ENCODE assay signal across 8 mouse cellular contexts in genomic region chr11:97309451-97309836, GRCm38 (mm10). TPM values are rescaled to one million over a fixed set of nuclear protein-coding genes. Genes with fewer than 3 reads are reported as not detected.
DNase-seq lines count a peak whose midpoint lies in the region; ATAC-seq and TF ChIP-seq lines count a peak whose summit lies in the region.

No protein-coding gene starts in this region.

- TF ChIP-seq POLR2A in bone marrow macrophage, adult 2 months (IDR thresholded peaks at IDR 0.05; ENCODE audit: borderline replicate concordance, low read depth, low read length), result no peak
- TF ChIP-seq POLR2A in small intestine, adult 2 months (IDR thresholded peaks at IDR 0.05; ENCODE audit: low read depth, low read length), result peak; percentile 29; the same call in 1 of the 2 replicates

- no peak for ATAC-seq in forebrain, embryonic 13.5 days

- H3K9ac ChIP-seq in forebrain, embryonic 13.5 days, result peak overlapping the region; percentile 66

- peak overlapping the region; percentile 77 for H3K4me2 ChIP-seq in forebrain, embryonic 13.5 days

- peaks cover 12% of the 10 kb centered on the region for H3K4me1 ChIP-seq in bone marrow macrophage, adult 2 months (ENCODE audit: control insufficient read depth, insufficient read depth, low read length)
- peaks cover 26% of the 10 kb centered on the region for H3K4me1 ChIP-seq in forebrain, embryonic 13.5 days
- H3K4me1 ChIP-seq in small intestine, adult 2 months (ENCODE audit: control insufficient read depth, insufficient read depth, insufficient read length, low read length), result peaks cover under 1% of the 10 kb centered on the region; the same call in 1 of the 2 replicates

- H3K27ac ChIP-seq in bone marrow macrophage, adult 2 months (ENCODE audit: insufficient read depth, low read depth, low read length), result peak overlapping the region; percentile 98
- H3K27ac ChIP-seq in forebrain, embryonic 13.5 days, result no peak overlapping the region
- H3K27ac ChIP-seq in layer of hippocampus, adult 2 months, result peak overlapping the region; percentile 85
- peak overlapping the region; percentile 83 for H3K27ac ChIP-seq in small intestine, adult 2 months (ENCODE audit: insufficient read depth, low read depth, low read length)

- peak overlapping the region; percentile 71 for H3K4me3 ChIP-seq in bone marrow macrophage, adult 2 months (ENCODE audit: insufficient read depth, low read length)
- H3K4me3 ChIP-seq in forebrain, embryonic 13.5 days, result peak overlapping the region; percentile 43
- H3K4me3 ChIP-seq in layer of hippocampus, adult 2 months, result peak overlapping the region; percentile 57
- H3K4me3 ChIP-seq in small intestine, adult 2 months (ENCODE audit: low read depth, low read length), result peak overlapping the region; percentile 51

- WGBS in forebrain, embryonic 13.5 days, result 4% methylated on average over 9 of the region's 9 CpGs
- WGBS in small intestine, adult 2 months, result 1% methylated on average over 9 of the region's 9 CpGs

- peak; percentile 58 for DNase-seq in layer of hippocampus, adult 11-12 months (ENCODE audit: low spot score)
- no peak for DNase-seq in layer of hippocampus, adult 9-10 months (ENCODE audit: low spot score)
- DNase-seq in heart, postnatal 4 days, result peak; percentile 83
- DNase-seq in layer of hippocampus, adult 2 months (ENCODE audit: low spot score in 2 of 2), result peak; percentile 30 to 41
- peak; percentile 91 for DNase-seq in lung, postnatal 36 days

- H3K27me3 ChIP-seq in forebrain, embryonic 13.5 days, result no peaks in the 10 kb centered on the region
- H3K27me3 ChIP-seq in small intestine, adult 2 months (ENCODE audit: control insufficient read depth, insufficient read depth, low read length), result no peaks in the 10 kb centered on the region

- H3K36me3 ChIP-seq in forebrain, embryonic 13.5 days (ENCODE audit: poor library complexity, severe bottlenecking), result no peaks in the 10 kb centered on the region
- H3K36me3 ChIP-seq in small intestine, adult 2 months (ENCODE audit: control insufficient read depth, insufficient read depth, low read length), result no peaks in the 10 kb centered on the region

- no peaks in the 10 kb centered on the region for H3K9me3 ChIP-seq in forebrain, embryonic 13.5 days (replicated peaks)

- no peak for TF ChIP-seq CTCF in bone marrow macrophage, adult 2 months (IDR thresholded peaks at IDR 0.05; ENCODE audit: low read depth, low read length)
- TF ChIP-seq CTCF in layer of hippocampus, adult 2 months (conservative IDR thresholded peaks at IDR 0.05), result no peak
- TF ChIP-seq CTCF in small intestine, adult 2 months (IDR thresholded peaks at IDR 0.05; ENCODE audit: extremely low read depth, insufficient read length, insufficient replicate concordance, low read depth, low read length), result no peak

RNA-seq across cellular contexts. Expression of gene Mrpl45, which starts 6.1 kb away (rescaled TPM):
- polyA plus RNA-seq in bone marrow macrophage, adult 2 months (2012; ENCODE audit: insufficient read depth, insufficient read length, missing spikeins), result 33.0 and 37.6 TPM in 2 replicates
- polyA plus RNA-seq in forebrain, embryonic 13.5 days (2015; fragmentation: Nextera tagmentation; extraction: Ambion mirVana), result 47.4 and 49.1 TPM in 2 replicates
- total RNA-seq in heart, postnatal 4 days (2021), result 10 to 100 TPM; 45.1 to 47.3 TPM
- 10 to 100 TPM; 24.9 to 30.3 TPM for total RNA-seq in layer of hippocampus, adult 2 months (2021)
- polyA plus RNA-seq in small intestine, adult 2 months (2012; rRNA removed), result 4.9 and 8.6 TPM in 2 replicates

RNA-seq across cellular contexts. Expression of gene Npepps, which starts 29.0 kb away (rescaled TPM):
- 102 and 112 TPM in 2 replicates for polyA plus RNA-seq in bone marrow macrophage, adult 2 months (2012; ENCODE audit: insufficient read depth, insufficient read length, missing spikeins)
- 131 and 140 TPM in 2 replicates for polyA plus RNA-seq in forebrain, embryonic 13.5 days (2015; fragmentation: Nextera tagmentation; extraction: Ambion mirVana)
- 10 to 100 TPM; 85.9 to 97.2 TPM for total RNA-seq in heart, postnatal 4 days (2021)
- 100 to 1,000 TPM; 142 to 151 TPM for total RNA-seq in layer of hippocampus, adult 2 months (2021)
- 16.2 and 27.3 TPM in 2 replicates for polyA plus RNA-seq in small intestine, adult 2 months (2012; rRNA removed)

RNA-seq across cellular contexts. Expression of gene Gpr179, which starts 42.4 kb away (rescaled TPM):
- polyA plus RNA-seq in bone marrow macrophage, adult 2 months (2012; ENCODE audit: insufficient read depth, insufficient read length, missing spikeins), result 0.12 TPM in 1 of 2 replicates, not detected in the other
- polyA plus RNA-seq in forebrain, embryonic 13.5 days (2015; fragmentation: Nextera tagmentation; extraction: Ambion mirVana), result 0.19 and 0.25 TPM in 2 replicates
- total RNA-seq in heart, postnatal 4 days (2021), result under 1 TPM; 0.05 to 0.17 TPM
- under 1 TPM; 0.20 to 0.33 TPM for total RNA-seq in layer of hippocampus, adult 2 months (2021)
- 0.03 TPM in 2 replicates for polyA plus RNA-seq in small intestine, adult 2 months (2012; rRNA removed)

RNA-seq across cellular contexts. Expression of gene Socs7, which starts 52.9 kb away (rescaled TPM):
- 9.2 and 10.3 TPM in 2 replicates for polyA plus RNA-seq in bone marrow macrophage, adult 2 months (2012; ENCODE audit: insufficient read depth, insufficient read length, missing spikeins)
- polyA plus RNA-seq in forebrain, embryonic 13.5 days (2015; fragmentation: Nextera tagmentation; extraction: Ambion mirVana), result 7.7 and 8.6 TPM in 2 replicates
- 10 to 100 TPM; 24.2 to 28.9 TPM for total RNA-seq in heart, postnatal 4 days (2021)
- total RNA-seq in layer of hippocampus, adult 2 months (2021), result 10 to 100 TPM; 79.5 to 79.7 TPM
- 2.5 and 4.6 TPM in 2 replicates for polyA plus RNA-seq in small intestine, adult 2 months (2012; rRNA removed)
